Mouse (Mus musculus) CD4-positive, CD25-positive, alpha-beta regulatory T cell (primary cell): ENCODE data around the gene Ramp2. TPM values are rescaled to one million over a fixed set of nuclear protein-coding genes. Genes with fewer than 3 reads are reported as not detected.

Source experiments
- polyA plus RNA-seq: library from polyadenylated mRNA; unstranded; fragments of 100-300 nt; shearing (Covaris generic); gene quantifications from one replicate; pipeline ENCODE4 v1.2.1, GENCODE M21; 2017

Ramp2 gene
- polyA plus RNA-seq = 0.41 TPM

GRCm38 (mm10) chr11:101245855-101246701 lies at the start of gene Ramp2:
Ramp2 (plus strand) TSS chr11:101246028.

GRCm38 (mm10) chr11:101226065-101226701 lies 19.6 kb upstream of the Ramp2 start, which contains the start of gene Ezh1:
Ezh1 (minus strand) TSS chr11:101226463.

GRCm38 (mm10) chr11:101253613-101254389 lies 8.0 kb downstream of the Ramp2 start, which contains the start of gene Vps25:
Vps25 (plus strand) TSS chr11:101253707.

GRCm38 (mm10) chr11:101259948-101260825 lies 14.4 kb downstream of the Ramp2 start, which contains the start of gene Wnk4:
Wnk4 (plus strand) TSS chr11:101260567.

GRCm38 (mm10) chr11:101278223-101279192 lies 32.7 kb downstream of the Ramp2 start, which contains the start of the genes Cntd1 and Coa3:
Cntd1 (plus strand) TSS chr11:101279012.
Coa3 (minus strand) TSS chr11:101279114.

GRCm38 (mm10) chr11:101302004-101302798 lies 56.4 kb downstream of the Ramp2 start, which contains the start of gene Becn1:
Becn1 (minus strand) TSS chr11:101302286.

Other genes with a start within 250 kb of the Ramp2 start
- gene Atp6v0a1, start 236.6 kb upstream of the Ramp2 start, polyA plus RNA-seq = 15.1 TPM
- 35.3 TPM for gene Naglu, start 176.0 kb upstream of the Ramp2 start, polyA plus RNA-seq
- gene Hsd17b1, start 167.6 kb upstream of the Ramp2 start, polyA plus RNA-seq = 0.74 TPM
- 38.4 TPM for gene Coasy, start 163.5 kb upstream of the Ramp2 start, polyA plus RNA-seq
- 94.3 TPM for gene Mlx, start 158.8 kb upstream of the Ramp2 start, polyA plus RNA-seq
- 6.8 TPM for gene Psmc3ip, start 150.6 kb upstream of the Ramp2 start, polyA plus RNA-seq
- 80.5 TPM for gene Retreg3, start 126.1 kb upstream of the Ramp2 start, polyA plus RNA-seq
- gene Tubg1, start 126.1 kb upstream of the Ramp2 start, polyA plus RNA-seq = 40.0 TPM
- 2.2 TPM for gene Tubg2, start 90.1 kb upstream of the Ramp2 start, polyA plus RNA-seq
- 0.06 TPM for gene Cntnap1, start 75.5 kb upstream of the Ramp2 start, polyA plus RNA-seq
- gene Plekhh3, start 74.7 kb upstream of the Ramp2 start, polyA plus RNA-seq = 0.25 TPM
- 2.5 TPM for gene Ccr10, start 70.6 kb upstream of the Ramp2 start, polyA plus RNA-seq
- 71.6 TPM for gene Ezh1, start 19.6 kb upstream of the Ramp2 start, polyA plus RNA-seq
- gene Vps25, start 7.7 kb downstream of the Ramp2 start, polyA plus RNA-seq = 158 TPM
- gene Wnk4, start 14.5 kb downstream of the Ramp2 start, polyA plus RNA-seq = 5.8 TPM
- 0.54 TPM for gene Cntd1, start 33.0 kb downstream of the Ramp2 start, polyA plus RNA-seq
- gene Coa3, start 33.1 kb downstream of the Ramp2 start, polyA plus RNA-seq = 112 TPM
- gene Becn1, start 56.3 kb downstream of the Ramp2 start, polyA plus RNA-seq = 207 TPM
- gene Psme3, start 70.2 kb downstream of the Ramp2 start, polyA plus RNA-seq = 186 TPM
- gene Aoc2, start 79.0 kb downstream of the Ramp2 start, polyA plus RNA-seq = 3.6 TPM
- not detected for gene Aoc3, start 84.6 kb downstream of the Ramp2 start, polyA plus RNA-seq
- not detected for gene G6pc, start 121.5 kb downstream of the Ramp2 start, polyA plus RNA-seq
- 40.9 TPM for gene Aarsd1, start 171.6 kb downstream of the Ramp2 start, polyA plus RNA-seq
- 2.3 TPM for gene Gm27029, start 178.8 kb downstream of the Ramp2 start, polyA plus RNA-seq
- 32.5 TPM for gene Rundc1, start 179.1 kb downstream of the Ramp2 start, polyA plus RNA-seq
- 3.1 TPM for gene Ptges3l, start 179.3 kb downstream of the Ramp2 start, polyA plus RNA-seq
- gene Rpl27, start 196.3 kb downstream of the Ramp2 start, polyA plus RNA-seq = 356 TPM
- 192 TPM for gene Ifi35, start 202.4 kb downstream of the Ramp2 start, polyA plus RNA-seq
- gene Rnd2, start 219.0 kb downstream of the Ramp2 start, polyA plus RNA-seq = 0.22 TPM
- 0.59 TPM for gene Vat1, start 220.2 kb downstream of the Ramp2 start, polyA plus RNA-seq